Mouse (Mus musculus): ENCODE data around the gene Zdhhc17.

Gene Zdhhc17

DNA sequence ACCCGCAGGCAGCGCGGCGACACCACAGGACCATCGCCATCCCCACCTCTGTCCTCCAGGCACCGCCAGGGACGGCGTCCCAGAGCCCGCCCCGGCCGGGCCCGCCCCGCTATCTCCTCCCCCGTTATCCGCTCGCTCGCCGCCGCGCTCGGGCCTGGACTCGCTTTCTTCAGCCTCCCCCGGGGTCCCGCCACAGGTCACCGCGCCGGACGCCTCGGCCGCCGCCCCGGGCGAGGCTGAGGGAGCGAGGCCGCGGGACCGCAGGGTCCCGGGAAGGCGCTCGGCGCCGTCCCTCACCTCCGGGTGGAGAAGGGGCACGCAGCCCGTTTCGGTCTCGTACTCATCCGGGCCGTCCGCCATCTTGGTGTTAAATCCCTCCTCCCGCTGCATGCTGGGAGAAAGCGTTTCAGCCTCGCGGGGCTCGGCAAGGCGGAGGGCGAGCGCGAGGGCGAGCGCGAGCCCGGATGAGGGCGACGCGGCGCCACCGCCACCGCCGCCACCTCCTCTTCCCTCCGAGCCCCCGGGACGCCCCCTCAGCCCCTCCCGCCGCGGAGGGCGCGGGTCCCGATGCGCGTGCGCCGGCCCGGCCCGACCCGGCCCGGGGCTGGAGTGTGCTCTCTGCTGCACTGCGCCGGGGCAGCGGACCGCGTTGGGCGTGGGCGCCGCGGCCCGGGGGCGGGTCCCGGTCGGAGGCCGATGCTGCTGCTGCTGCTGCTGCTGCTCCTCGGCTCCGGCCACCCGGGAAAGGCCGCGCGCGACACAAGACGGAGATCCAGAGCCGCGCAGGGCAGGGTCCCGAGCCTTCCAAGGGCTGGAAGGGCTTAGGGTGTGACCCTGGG lies at the start of gene Zdhhc17:
Gene Zdhhc17, minus strand, starts transcription at position 500 of the 839 bp plus-strand sequence.
- DNase-seq (ENCODE audit: low spot score), result peak; percentile 82

GRCm38 (mm10) chr10:111055770-111056169 lies 45.8 kb upstream of the Zdhhc17 start:
- no peak for DNase-seq (ENCODE audit: low spot score)

DNA sequence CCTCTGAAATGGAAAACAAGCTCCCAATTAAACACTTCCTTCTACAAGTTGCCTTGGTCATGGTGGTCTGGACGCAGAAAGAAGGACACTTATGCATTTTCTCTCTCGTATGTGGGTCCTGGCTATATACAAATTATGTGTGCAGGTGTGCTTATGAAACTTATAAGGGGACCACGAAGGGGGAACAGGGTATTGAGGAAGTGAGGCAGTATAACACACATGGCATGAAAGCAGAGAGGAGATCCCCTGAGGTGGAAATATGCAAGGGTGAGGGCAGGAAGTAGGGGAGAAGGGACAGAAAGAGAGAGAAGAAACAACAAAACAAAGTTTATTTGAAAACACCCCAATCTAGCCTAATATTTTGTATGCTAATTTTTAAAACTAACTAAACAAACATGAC lies 41.7 kb upstream of the Zdhhc17 start:
- DNase-seq (ENCODE audit: low spot score), result no peak

GRCm38 (mm10) chr10:111050511-111050910 lies 40.6 kb upstream of the Zdhhc17 start:
- DNase-seq (ENCODE audit: low spot score), result no peak

DNA sequence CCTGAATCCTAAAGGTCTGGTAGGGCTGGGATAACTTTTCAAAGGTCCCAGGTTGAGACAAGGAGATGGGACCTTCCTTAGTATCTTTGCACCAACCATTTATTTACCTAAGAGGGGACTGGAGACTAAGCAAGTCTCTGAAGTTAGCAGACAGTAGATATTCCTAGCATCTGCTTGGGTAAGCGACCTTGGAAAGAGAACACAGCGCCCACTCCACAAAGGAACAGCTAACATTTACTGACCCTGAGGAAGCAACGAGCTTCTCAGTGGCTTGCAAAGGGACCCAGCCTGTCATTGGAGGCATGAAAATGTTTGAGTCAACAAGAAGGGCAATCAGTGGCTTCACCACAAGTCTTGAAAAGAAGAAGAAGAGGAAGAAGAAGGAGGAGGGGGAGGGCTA lies 40.1 kb upstream of the Zdhhc17 start:
- DNase-seq (ENCODE audit: low spot score), result no peak

GRCm38 (mm10) chr10:111047895-111048294 lies 38.0 kb upstream of the Zdhhc17 start:
- no peak for DNase-seq (ENCODE audit: low spot score)

- peak; percentile 23 for DNase-seq (ENCODE audit: low spot score)
Measured at GRCm38 (mm10) chr10:111040078-111040656, 30.2 kb upstream of the Zdhhc17 start.

- DNase-seq (ENCODE audit: low spot score), result no peak
Measured at GRCm38 (mm10) chr10:111036851-111037250, 26.9 kb upstream of the Zdhhc17 start.

DNA sequence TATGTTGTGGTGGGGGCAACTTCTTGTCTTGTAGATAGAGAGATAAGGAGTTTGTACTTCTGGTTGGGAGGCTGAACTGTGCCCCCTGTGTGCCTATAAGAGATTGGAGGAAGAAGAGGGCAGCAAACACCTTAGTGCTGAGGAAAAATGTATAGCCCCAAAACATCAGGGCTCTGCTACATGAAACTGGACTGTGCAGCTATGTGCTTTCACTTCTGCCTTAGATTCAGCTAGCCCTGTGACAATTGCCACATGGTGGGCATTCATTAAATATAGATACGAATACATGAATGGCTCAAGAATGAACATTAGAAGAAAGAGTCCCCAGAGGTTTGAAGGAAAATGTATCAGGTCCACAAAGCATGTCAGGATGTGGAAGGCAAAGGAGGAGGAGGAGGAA lies 25.2 kb upstream of the Zdhhc17 start:
- DNase-seq (ENCODE audit: low spot score), result no peak

DNA sequence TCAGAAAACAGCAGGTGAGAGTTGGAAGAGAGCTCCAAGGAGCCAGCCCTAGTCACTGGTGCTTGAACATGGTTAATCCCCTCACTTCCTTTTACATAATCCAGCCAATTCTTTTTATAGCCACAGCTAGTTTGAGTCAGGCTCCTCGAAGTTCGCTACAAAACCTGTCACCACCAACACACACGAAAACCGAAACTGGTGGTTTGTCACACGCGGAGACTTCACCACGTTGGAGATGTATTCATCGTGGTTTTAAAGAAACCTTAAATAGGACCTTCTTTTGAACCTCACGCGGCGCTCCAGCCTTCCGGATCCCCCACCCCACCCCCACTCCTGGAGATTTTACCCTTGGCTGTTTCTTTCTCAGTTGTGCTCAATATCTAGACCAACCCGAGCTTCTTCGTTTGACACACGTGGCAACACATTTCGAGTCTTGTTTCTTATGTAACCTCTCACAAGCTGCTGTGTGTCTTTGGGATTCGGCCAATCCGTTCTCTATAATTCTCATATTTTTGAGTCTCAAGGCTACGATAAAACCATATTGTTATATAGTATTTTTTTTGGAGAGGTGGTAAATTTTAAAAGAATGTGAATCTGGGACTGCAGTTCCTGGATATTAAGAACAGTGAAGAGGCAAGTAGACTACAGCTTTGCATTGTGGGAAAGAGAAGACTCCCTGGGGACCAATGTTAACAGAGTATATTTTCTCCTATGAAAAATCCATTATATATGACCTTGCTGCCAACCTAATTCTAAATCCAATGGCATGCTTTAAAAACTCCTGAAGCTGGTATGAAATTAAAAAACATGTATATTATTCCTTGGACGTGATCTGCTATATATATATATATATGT lies 21.8 kb upstream of the Zdhhc17 start:
- peak; percentile 71 for DNase-seq (ENCODE audit: low spot score)

DNA sequence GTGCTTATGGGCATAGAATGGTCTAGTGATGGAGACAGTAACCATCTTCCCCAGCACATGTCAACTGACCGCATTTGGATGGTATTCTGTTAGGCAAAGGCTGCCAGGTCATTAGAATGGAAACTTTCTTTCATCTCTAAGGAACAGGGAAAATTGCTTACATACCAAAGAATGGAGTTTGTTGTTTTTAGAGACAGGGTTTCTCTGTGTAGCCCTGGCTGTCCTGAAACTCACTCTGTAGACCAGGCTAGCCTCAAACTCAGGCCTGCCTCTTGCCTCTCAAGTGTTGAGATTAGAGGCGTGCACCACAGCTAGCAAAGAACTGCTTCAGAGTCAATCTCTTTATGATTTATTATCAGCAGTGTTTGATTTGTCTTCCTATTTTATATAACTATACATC lies 20.9 kb upstream of the Zdhhc17 start:
- no peak for DNase-seq (ENCODE audit: low spot score)

DNA sequence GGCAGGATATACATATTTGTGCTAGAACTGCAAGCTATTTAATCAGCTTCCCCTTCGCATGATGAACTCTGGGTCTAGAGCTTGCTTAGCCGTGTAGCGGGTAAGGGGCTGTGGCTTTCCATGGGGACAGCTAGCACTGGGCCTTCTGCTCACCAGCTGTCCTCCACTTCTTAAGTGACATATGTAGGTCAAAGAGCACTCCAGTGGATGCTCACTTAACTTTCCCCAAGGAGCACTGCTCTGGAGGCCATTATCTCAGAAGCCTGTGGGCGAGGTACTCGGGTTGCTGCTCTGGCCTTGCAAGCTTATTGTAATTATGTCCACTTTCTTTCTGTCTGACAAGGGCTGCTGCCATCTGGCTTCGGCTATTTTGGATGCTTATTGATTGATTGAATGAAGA lies 16.2 kb upstream of the Zdhhc17 start:
- no peak for DNase-seq (ENCODE audit: low spot score)

DNA sequence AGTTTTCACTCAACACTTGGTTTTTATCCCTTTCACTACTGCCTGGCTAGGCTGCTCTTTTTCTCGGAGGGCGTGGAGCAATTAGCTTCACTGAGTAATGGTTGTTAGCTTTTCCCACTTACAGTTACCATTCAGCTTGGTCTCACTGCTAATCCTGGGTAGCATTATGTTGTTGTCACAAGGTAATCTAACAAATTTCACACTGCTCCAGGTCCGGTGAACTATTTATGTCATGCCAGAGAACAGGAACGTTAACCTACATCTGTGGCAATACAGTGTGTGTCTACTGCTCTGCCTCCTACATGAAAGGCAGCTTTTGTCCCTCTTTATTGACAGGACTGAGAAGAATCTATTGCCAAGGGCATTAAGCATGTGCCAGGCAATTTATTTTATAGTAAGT lies 14.8 kb upstream of the Zdhhc17 start:
- DNase-seq (ENCODE audit: low spot score), result no peak

- no peak for DNase-seq (ENCODE audit: low spot score)
Measured at GRCm38 (mm10) chr10:111014476-111014875, 4.5 kb upstream of the Zdhhc17 start.

DNA sequence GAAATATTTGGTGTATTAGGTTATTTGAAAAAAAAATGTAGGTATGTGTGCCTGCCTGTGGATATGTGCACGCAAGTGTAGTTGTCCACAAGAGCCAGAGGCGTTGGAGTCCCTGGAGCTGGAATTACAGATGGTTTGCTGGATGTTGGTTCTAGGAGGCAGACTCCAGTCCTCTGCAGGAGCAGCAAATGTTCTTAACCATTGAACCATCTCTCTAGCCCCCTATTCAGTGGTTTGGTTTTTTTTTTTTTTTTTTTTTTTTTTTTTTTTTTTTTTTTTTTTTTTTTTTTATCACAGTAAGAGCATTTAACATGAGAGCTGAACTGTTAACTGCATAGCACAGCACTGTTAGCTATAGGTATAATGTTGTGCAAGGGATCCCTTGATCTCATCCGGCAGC lies 3.3 kb upstream of the Zdhhc17 start:
- DNase-seq (ENCODE audit: low spot score), result no peak

- DNase-seq (ENCODE audit: low spot score), result no peak
Measured at GRCm38 (mm10) chr10:111012496-111013038, 2.6 kb upstream of the Zdhhc17 start.

DNA sequence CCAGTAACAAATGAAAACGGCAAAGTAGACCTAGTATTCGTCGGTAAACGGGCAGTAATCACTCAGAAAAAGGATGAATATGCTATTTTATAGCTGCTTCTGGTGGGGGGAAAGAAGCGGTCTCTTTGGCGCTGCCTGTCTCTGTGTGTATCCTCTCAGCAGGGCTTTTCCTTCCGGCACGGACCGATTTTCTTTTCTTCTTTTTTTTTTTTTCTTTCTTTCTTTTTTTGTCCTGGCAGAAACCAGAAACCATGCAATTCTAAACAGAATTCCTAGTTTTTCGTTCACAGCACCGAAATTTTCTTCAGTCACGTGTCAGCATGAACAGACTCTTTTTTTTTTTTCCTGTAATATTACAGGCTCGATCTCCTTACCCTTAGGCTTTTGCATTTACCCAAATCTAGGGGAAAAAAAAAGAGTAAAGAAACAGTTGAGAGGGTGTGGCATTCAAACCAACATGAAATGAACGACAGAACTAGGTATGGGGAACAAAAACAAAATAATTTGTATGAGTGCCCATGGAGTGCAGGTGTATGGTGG lies 1.4 kb upstream of the Zdhhc17 start:
- no peak for DNase-seq (ENCODE audit: low spot score)

- DNase-seq (ENCODE audit: low spot score), result no peak
Measured at GRCm38 (mm10) chr10:111010480-111011225, 713 bp upstream of the Zdhhc17 start.

GRCm38 (mm10) chr10:111009113-111009640 lies 763 bp downstream of the Zdhhc17 start:
- DNase-seq (ENCODE audit: low spot score), result no peak

DNA sequence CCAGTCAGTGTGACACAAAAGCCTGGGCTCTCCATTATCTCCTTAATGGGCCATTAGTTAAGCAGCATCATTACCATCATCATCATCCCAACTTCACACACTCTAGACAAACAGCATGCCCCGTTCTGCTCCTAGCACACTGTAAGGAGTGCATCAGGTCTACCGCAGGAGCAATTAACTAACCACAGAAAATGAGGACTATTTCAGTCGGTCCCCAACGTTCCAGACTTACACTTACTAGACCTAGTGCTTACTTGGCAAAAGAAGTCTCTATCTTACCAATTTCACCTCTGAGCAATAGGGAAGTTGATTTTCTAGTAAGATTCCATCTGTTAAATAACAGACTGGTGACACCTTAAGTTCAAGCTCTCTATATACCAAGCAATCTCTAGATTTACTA lies 2.3 kb downstream of the Zdhhc17 start:
- DNase-seq (ENCODE audit: low spot score), result no peak
